Mouse (Mus musculus) cortical plate, adult 2 months (tissue): ENCODE data around the gene Izumo4.

Experiments
- CTCF ChIP-seq: fragments of 200-500 bp; IDR thresholded peaks from 2 replicates; pipeline ENCODE4 v1.5.1; 2011; ENCODE audit warnings: mild to moderate bottlenecking, control low read depth, low read length; ENCODE audit not compliant: insufficient read depth; ENCODE audit errors: extremely low read depth
- POLR2A ChIP-seq: fragments of 200-500 bp; IDR thresholded peaks from 2 replicates; pipeline ENCODE4 v1.6.1; 2011; ENCODE audit warnings: mild to moderate bottlenecking, low read length, control low read depth; ENCODE audit not compliant: insufficient read depth; ENCODE audit errors: extremely low read depth

DNA sequence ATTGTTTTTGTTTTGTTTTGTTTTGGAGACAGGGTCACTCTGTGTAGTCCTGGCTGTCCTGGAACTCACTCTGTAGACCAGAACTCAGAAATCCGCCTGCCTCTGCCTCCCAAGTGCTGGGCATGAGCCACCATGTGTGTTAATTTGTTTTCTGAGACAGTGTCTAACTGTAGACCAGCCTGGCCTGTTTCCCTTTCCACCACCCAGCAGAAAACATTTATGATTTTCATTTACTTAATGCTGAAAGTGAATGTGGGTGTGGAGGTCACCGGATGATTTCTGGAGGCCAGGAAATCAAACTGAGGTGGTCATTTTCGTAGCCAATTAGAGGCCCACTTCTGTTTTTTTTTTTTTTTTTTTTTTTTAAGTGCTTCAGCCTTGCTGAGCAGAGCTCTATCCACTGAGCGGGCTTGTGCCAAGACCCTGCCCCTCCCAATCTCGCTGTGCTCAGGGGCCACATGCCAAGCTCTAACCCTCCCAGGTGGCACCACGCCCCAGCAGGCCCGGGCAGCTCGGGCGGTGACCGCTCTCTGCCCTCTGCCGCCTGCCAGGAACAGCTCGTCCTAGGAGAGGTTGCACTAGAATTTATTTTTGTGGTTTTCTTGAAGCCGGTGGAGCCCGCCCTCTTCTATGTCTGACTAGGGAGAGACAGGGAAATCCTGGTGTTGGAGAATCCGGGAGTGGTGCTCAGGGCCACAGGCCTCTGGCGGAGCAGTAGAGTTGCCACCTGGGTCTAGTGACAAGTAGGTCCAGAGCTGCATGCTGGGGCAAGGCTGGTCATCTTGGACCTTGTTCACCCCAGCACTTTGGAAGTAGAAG lies 37.6 kb upstream of the Izumo4 start:
- TF ChIP-seq CTCF: no peak
- no peak for TF ChIP-seq POLR2A
